Mouse (Mus musculus) stomach, postnatal 0 days (tissue): ENCODE results near the gene Gm12248.

ENCODE experiments used
- CTCF ChIP-seq: IDR thresholded peaks from 2 replicates; pipeline ENCODE4 v1.5.1; 2016; ENCODE audit warnings: antibody characterized with exemption, low read depth, mild to moderate bottlenecking, moderate library complexity
- EP300 ChIP-seq: optimal IDR thresholded peaks from 2 replicates; pipeline ENCODE3; 2016; ENCODE audit warnings: antibody characterized with exemption

DNA sequence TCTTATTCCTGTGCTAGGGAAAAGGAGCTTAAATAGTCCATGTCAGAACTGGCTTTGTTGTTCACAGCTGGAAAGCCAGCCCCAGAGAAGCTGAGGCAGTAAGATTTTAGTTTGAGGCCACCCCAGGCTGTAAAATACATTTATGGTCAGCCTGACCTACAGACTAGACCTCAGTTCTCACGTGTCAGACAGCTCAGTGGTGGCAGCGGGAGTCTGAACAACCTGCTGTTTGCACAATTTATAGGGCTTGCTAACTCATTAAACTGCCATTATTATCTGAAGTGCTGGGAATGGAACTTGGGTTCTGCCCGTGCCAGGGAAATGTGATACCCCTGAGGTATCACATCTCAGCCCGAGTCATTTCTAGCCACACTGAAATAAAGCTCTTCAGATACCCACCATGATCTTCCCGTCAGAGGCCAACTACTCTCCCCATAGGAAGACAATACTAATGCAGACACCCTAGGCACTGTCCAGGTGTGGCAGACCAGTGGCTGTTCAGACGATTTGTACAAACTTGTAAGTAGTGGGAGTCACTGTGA, 36.4 kb upstream of the Gm12248 start:
- TF ChIP-seq CTCF (no peak), EP300 (no peak)
